ENCODE assay signal across 22 mouse cellular contexts in genomic region chrX:139737066-139737465, GRCm38 (mm10). TPM values are rescaled to one million over a fixed set of nuclear protein-coding genes. Genes with fewer than 3 reads are reported as not detected.
"Had no signal": no experiment of that assay in that cellular context is flagged by ENCODE, and none has a peak within 500 bp of the region (broad histone marks: within the 10 kb centered on the region; RNA-seq: fewer than 3 reads in every experiment).

No protein-coding gene starts in this region.

- H3K36me3 ChIP-seq: midbrain, embryonic 13.5 days; midbrain, embryonic 15.5 days; neural tube, embryonic 12.5 days; stomach, embryonic 15.5 days had no signal

- H3K4me3 ChIP-seq: megakaryocyte, embryonic 14.5 days; midbrain, embryonic 13.5 days; midbrain, embryonic 15.5 days; neural tube, embryonic 12.5 days; stomach, embryonic 15.5 days had no signal

- H3K4me2 ChIP-seq: lung, embryonic 14.5 days; midbrain, embryonic 11.5 days; midbrain, embryonic 13.5 days; midbrain, embryonic 15.5 days; neural tube, embryonic 12.5 days; stomach, embryonic 15.5 days had no signal

- H3K27me3 ChIP-seq: megakaryocyte, embryonic 14.5 days; midbrain, embryonic 15.5 days; neural tube, embryonic 12.5 days; stomach, embryonic 15.5 days had no signal

- H3K4me1 ChIP-seq: megakaryocyte, embryonic 14.5 days; midbrain, embryonic 13.5 days; midbrain, embryonic 15.5 days; neural tube, embryonic 12.5 days; stomach, embryonic 15.5 days had no signal

- H3K9me3 ChIP-seq: megakaryocyte, embryonic 14.5 days; midbrain, embryonic 13.5 days; midbrain, embryonic 15.5 days; neural tube, embryonic 12.5 days; stomach, embryonic 15.5 days had no signal

- H3K27ac ChIP-seq: macrophage; midbrain, embryonic 13.5 days; midbrain, embryonic 15.5 days; neural tube, embryonic 12.5 days; stomach, embryonic 15.5 days; stomach, postnatal 0 days had no signal

- ATAC-seq: midbrain, embryonic 13.5 days; midbrain, embryonic 15.5 days had no signal

- H3K9ac ChIP-seq: lung, embryonic 14.5 days; midbrain, embryonic 13.5 days; midbrain, embryonic 15.5 days; neural tube, embryonic 12.5 days; stomach, embryonic 15.5 days had no signal

- DNase-seq: lung, embryonic 14.5 days; lung, postnatal 14 days; lung, postnatal 36 days; right cerebral cortex, postnatal 14 days; thymus, adult 2 months; thymus, postnatal 25 days had no signal

RNA-seq across cellular contexts. Expression of gene Gm15013, which starts 22.8 kb away (rescaled TPM):
- total RNA-seq: midbrain, postnatal 0 days; neutrophil, adult 5-6 weeks had no signal
- polyA plus RNA-seq: macrophage; midbrain, embryonic 13.5 days; midbrain, embryonic 15.5 days; midbrain, postnatal 0 days; neural tube, embryonic 14.5 days; spleen, adult 2 months; testis, adult 2 months; thymus, adult 2 months had no signal

RNA-seq across cellular contexts. Expression of gene Ripply1, which starts 45.1 kb away (rescaled TPM):
- total RNA-seq: megakaryocyte progenitor cell, adult 5-6 weeks; midbrain, postnatal 0 days; monocyte, adult 5-6 weeks; neutrophil, adult 5-6 weeks had no signal
- polyA plus RNA-seq: lung, embryonic 14.5 days; lung, embryonic 16.5 days; macrophage; midbrain, embryonic 15.5 days; midbrain, postnatal 0 days; neural tube, embryonic 12.5 days; neural tube, embryonic 14.5 days; spleen, adult 2 months; stomach, embryonic 15.5 days; stomach, postnatal 0 days; testis, adult 2 months had no signal
